In genomic region chr2:167382389-167382788, GRCm38 (mm10) we compare ENCODE assay signal across 13 mouse cellular contexts.
"Had no signal": no experiment of that assay in that cellular context is flagged by ENCODE, and none has a peak within 500 bp of the region (broad histone marks: within the 10 kb centered on the region; RNA-seq: fewer than 3 reads in every experiment).

No protein-coding gene starts in this region.

- H3K4me1 ChIP-seq: neural tube, embryonic 15.5 days had no signal

- H3K4me3 ChIP-seq: left cerebral cortex, adult 2 months; limb, embryonic 10.5 days; liver, embryonic 13.5 days; midbrain, embryonic 12.5 days; myocyte; neural tube, embryonic 15.5 days had no signal

- H3K9ac ChIP-seq: liver, embryonic 13.5 days; lung, embryonic 14.5 days; midbrain, embryonic 12.5 days; neural tube, embryonic 15.5 days had no signal

- H3K27ac ChIP-seq: left cerebral cortex, adult 2 months; limb, embryonic 10.5 days; liver, embryonic 13.5 days; midbrain, embryonic 12.5 days; neural tube, embryonic 15.5 days; stomach, postnatal 0 days had no signal

- H3K9me3 ChIP-seq: limb, embryonic 10.5 days; liver, embryonic 13.5 days; midbrain, embryonic 12.5 days; neural tube, embryonic 15.5 days had no signal

- H3K4me2 ChIP-seq: liver, embryonic 13.5 days; lung, embryonic 14.5 days; midbrain, embryonic 12.5 days; neural tube, embryonic 15.5 days had no signal

- DNase-seq: kidney, adult 11 months; kidney, postnatal 14 days; liver, embryonic 13.5 days; lung, embryonic 14.5 days; lung, postnatal 14 days; retina, postnatal 1 day; thymus, postnatal 4 days had no signal

- H3K36me3 ChIP-seq: limb, embryonic 10.5 days; liver, embryonic 13.5 days; midbrain, embryonic 12.5 days; neural tube, embryonic 15.5 days had no signal

- H3K27me3 ChIP-seq: liver, embryonic 13.5 days; midbrain, embryonic 12.5 days had no signal
